Mouse (Mus musculus): Measurements from ENCODE around the gene Rgs14. TPM values are rescaled to one million over a fixed set of nuclear protein-coding genes. Genes with fewer than 3 reads are reported as not detected.
A peak's percentile ranks its signal among the peaks of the same experiment; 100 is the strongest.

Rgs14 gene
- polyA plus RNA-seq, 1 experiment: 0.51 TPM

DNA sequence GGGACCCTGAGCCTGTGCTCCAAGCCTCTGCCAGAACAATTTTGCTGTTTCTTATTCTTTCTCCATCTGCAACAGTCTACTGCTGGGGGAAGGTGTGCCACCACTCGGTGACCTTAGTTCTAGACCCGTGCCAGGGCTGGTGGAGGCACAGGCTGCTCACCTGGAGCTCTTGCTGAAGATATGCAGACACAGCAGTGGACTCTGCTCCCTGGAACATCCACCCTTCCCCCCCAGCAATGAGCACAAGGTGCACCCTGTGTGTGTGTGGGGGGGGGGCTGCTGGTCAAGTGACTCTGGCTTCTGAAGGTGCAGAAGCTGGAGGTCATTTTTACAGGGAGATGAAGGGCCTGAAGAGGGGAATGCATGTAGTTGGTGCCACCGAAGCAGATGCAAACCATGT, 21.1 kb downstream of the Rgs14 start:
- no peak for TF ChIP-seq POLR2A (IDR thresholded peaks at IDR 0.05; ENCODE audit: borderline replicate concordance, extremely low read depth, insufficient read depth, insufficient read length, poor library complexity, severe bottlenecking)
- no peak for TF ChIP-seq CTCF (IDR thresholded peaks at IDR 0.05; ENCODE audit: borderline replicate concordance, extremely low read depth, insufficient read depth, insufficient read length)
- DNase-seq (ENCODE audit: low read depth): no peak

DNA sequence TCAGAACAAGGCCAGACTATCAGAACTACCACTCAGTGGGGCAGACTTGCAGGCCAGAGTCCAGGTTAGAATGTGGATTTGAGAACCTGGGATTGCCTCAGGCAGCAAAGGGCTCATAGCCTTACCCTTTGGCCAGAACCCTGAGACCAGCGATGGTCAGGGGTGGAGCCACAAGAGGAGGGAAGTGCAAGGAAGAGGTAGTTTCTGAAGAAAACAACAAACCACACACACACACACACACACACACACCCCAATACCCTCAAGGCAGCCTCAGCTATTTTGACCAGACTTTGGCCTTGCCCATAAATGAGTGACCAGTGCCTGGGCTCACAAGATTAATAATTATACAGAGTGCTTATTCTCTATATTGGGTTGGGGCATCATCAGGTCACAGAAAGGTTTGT, 22.1 kb downstream of the Rgs14 start:
- no peak for DNase-seq (ENCODE audit: low read depth)
- TF ChIP-seq POLR2A (IDR thresholded peaks at IDR 0.05; ENCODE audit: borderline replicate concordance, extremely low read depth, insufficient read depth, insufficient read length, poor library complexity, severe bottlenecking) (no peak), CTCF (IDR thresholded peaks at IDR 0.05; ENCODE audit: borderline replicate concordance, extremely low read depth, insufficient read depth, insufficient read length) (no peak)

DNA sequence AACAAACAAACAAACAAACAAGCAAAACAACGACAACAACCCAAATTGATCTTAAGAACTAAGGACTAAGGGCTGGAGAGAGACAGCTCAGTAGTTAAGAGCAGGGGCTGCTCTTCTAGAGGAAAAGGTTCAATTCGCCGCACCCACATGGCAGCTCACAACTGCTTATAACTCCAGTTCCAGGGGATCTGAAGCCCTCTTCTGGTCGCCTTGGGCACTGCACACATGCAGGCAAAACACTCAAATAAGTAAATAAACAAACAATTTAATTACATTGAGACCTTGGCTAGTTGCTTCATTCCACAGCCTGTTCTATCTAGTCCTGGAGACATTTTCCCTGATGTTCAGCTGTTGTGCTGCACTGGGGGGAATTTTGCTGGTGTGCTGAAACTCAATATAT, 23.4 kb downstream of the Rgs14 start:
- TF ChIP-seq CTCF (IDR thresholded peaks at IDR 0.05; ENCODE audit: borderline replicate concordance, extremely low read depth, insufficient read depth, insufficient read length): peak; percentile 37; the same call in 1 of the 2 replicates
- TF ChIP-seq POLR2A (IDR thresholded peaks at IDR 0.05; ENCODE audit: borderline replicate concordance, extremely low read depth, insufficient read depth, insufficient read length, poor library complexity, severe bottlenecking): no peak
- no peak for DNase-seq (ENCODE audit: low read depth)

GRCm38 (mm10) chr13:55398088-55398487, 28.6 kb downstream of the Rgs14 start, which contains the start of gene Slc34a1:
Slc34a1 (plus strand) TSS chr13:55398187.
- DNase-seq (ENCODE audit: low read depth): no peak
- no peak for TF ChIP-seq CTCF (IDR thresholded peaks at IDR 0.05; ENCODE audit: borderline replicate concordance, extremely low read depth, insufficient read depth, insufficient read length)

DNA sequence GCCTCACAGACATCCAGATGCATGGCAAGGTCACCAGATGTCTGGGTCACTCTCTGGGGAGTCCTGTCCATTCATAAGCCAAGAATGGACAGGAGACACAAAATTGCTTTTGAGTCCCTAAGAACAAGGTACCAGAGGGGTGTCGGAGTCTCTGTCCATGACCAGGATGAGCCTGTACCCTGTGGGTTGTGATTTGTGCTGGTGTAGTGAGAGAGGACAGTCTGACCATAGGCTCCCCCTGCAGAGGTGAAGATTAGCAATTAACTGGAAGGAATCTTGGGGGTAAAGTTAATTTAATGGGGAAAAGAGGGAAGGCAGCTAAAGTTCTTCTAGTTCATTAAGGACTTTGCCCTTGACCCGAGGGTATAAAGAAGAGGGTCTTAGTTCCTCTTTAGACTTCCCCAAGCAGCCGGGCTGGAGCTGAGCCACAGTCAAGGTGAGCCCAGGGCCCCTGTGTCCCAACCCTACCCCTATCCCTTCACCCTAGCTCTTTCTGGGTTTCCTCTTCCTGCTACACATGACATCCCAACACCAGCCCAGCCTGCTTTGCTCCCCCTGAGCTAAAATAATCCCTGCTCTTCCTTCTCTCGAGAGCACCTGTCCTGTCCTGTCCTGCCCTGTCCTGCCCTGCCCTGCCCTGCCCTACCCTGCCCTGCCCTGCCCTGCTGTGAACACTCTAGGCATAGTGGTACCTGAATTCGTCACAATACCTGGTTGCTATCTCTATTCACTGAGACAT, 29.9 kb downstream of the Rgs14 start:
- DNase-seq (ENCODE audit: low read depth): no peak
- TF ChIP-seq CTCF (IDR thresholded peaks at IDR 0.05; ENCODE audit: borderline replicate concordance, extremely low read depth, insufficient read depth, insufficient read length) (no peak), POLR2A (IDR thresholded peaks at IDR 0.05; ENCODE audit: borderline replicate concordance, extremely low read depth, insufficient read depth, insufficient read length, poor library complexity, severe bottlenecking) (no peak)

DNA sequence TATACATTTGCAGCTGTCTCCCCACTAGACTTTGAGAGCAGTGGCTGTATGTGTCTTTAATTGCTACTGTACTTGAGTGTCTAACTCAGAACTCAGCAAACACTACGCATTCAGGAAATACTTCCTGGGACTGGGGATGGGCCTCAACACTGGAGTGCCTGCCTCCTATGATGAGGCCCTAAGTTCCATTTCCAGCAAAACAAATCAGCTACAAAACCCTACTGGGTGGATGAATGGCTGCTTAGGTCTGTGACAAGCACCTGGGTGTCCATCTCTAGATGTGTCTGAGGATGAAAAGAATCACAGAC, 30.5 kb downstream of the Rgs14 start:
- DNase-seq (ENCODE audit: low read depth): no peak
- TF ChIP-seq POLR2A (IDR thresholded peaks at IDR 0.05; ENCODE audit: borderline replicate concordance, extremely low read depth, insufficient read depth, insufficient read length, poor library complexity, severe bottlenecking) (no peak), CTCF (IDR thresholded peaks at IDR 0.05; ENCODE audit: borderline replicate concordance, extremely low read depth, insufficient read depth, insufficient read length) (no peak)

GRCm38 (mm10) chr13:55403266-55403665, 33.7 kb downstream of the Rgs14 start:
- DNase-seq (ENCODE audit: low read depth): peak; percentile 26
- no peak for TF ChIP-seq CTCF (IDR thresholded peaks at IDR 0.05; ENCODE audit: borderline replicate concordance, extremely low read depth, insufficient read depth, insufficient read length)
- no peak for TF ChIP-seq POLR2A (IDR thresholded peaks at IDR 0.05; ENCODE audit: borderline replicate concordance, extremely low read depth, insufficient read depth, insufficient read length, poor library complexity, severe bottlenecking)

- TF ChIP-seq POLR2A (IDR thresholded peaks at IDR 0.05; ENCODE audit: borderline replicate concordance, extremely low read depth, insufficient read depth, insufficient read length, poor library complexity, severe bottlenecking) (no peak), CTCF (IDR thresholded peaks at IDR 0.05; ENCODE audit: borderline replicate concordance, extremely low read depth, insufficient read depth, insufficient read length) (no peak)
- peak; percentile 65 for DNase-seq (ENCODE audit: low read depth)
These were observed 34.7 kb downstream of the Rgs14 start for GRCm38 (mm10) chr13:55403935-55404852.

- peak; percentile 95 for DNase-seq (ENCODE audit: low read depth)
- peak; percentile 98 for TF ChIP-seq CTCF (IDR thresholded peaks at IDR 0.05; ENCODE audit: borderline replicate concordance, extremely low read depth, insufficient read depth, insufficient read length)
- TF ChIP-seq POLR2A (IDR thresholded peaks at IDR 0.05; ENCODE audit: borderline replicate concordance, extremely low read depth, insufficient read depth, insufficient read length, poor library complexity, severe bottlenecking): no peak
These were observed 35.6 kb downstream of the Rgs14 start for GRCm38 (mm10) chr13:55404853-55405782.

GRCm38 (mm10) chr13:55405783-55406390, 36.4 kb downstream of the Rgs14 start:
- no peak for TF ChIP-seq POLR2A (IDR thresholded peaks at IDR 0.05; ENCODE audit: borderline replicate concordance, extremely low read depth, insufficient read depth, insufficient read length, poor library complexity, severe bottlenecking)
- TF ChIP-seq CTCF (IDR thresholded peaks at IDR 0.05; ENCODE audit: borderline replicate concordance, extremely low read depth, insufficient read depth, insufficient read length): no peak
- no peak for DNase-seq (ENCODE audit: low read depth)

All from brain, embryonic 14.5 days (tissue).